Mouse (Mus musculus) A20 (cell line): ENCODE results near the gene Ddo.

ENCODE experiments used
- DNase-seq: peaks from one replicate; pipeline ENCODE4 v3.0.0-alpha.2; 2011; ENCODE audit warnings: low read depth, low spot score

The Ddo gene

DNA sequence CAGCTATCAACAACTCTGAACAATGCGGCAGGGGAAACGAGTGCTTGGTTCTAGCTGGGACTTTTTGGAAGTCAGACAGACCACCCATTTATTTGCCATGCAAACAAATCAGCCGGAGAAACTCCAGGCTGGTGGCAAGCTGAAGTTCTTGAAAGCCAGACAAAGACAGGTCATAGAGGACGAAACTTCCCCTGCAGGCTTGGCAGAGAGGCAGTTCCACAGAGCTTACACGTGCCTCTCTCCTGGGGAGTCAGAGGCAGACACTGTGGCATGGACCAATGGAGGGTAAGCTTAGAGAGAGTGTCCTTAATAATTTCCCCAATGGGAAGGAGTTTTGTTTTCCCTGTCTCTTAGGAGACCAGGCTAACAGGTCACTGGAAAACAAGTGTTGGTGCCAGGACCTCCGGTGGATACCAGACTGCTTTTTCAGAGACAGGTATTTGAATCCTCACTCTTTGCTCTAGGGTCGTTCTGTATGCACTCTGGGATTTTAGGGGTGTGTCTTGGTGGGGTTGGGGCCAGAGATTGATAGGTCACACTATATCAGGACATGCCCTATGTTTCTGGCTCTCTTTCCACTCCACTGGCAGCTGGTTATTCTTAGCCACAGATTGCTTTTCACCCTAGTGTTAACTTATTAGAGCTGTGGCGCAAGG, at the start of gene Ddo:
Gene Ddo (plus strand): TSS at position 356 of the 656 bp plus-strand sequence.
- DNase-seq: no peak

DNA sequence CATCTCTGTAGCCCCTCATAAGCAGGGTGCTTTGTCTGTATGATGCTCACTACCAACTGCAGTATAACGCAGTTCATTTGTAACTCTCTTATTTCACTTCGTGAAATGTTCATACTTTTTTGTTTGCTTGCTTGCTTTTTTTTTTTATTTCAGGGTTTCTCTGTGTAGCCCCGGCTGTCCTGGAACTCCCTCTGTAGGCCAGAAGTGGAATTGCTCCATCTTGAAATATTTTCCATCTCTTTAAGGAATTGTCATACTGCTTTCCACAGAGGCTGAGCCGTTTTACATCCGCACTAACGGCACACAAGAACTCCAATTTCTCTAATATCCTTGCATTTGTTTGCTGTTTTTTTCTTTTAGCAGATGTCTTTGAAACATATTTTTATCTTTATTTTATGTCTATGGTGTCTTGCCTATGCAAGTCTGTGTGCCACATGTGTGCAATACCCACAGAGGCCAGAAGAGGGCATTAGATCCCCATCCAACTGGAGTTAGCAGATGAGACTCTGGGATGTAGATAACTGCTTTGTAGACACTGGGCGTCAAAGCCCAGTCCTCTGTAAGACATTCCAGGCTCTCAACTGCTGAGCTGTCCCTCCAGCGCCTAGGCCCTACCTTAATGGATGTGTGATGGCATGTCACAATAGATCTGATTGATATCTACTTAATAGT, 46.1 kb upstream of the Ddo start:
- DNase-seq: peak; percentile 73

DNA sequence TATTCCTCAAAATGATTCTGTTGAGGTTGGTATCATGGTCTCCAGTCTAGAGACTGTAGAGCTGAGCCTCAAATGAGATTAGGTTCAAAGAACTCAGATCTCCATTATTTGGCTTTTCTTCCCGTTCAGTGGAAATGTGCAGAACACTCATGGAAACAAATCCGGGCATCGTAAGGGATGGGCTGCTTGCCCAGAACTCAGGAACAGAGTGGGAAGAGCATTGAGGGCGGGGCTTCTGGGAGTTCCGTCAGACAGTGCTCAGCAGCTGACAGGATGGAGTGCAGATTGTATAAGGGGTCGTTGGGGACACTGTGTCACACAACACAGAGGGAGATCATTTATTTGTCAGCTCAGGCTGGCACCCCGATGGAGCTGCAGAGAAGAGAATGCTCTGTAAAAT, 37.6 kb upstream of the Ddo start:
- no peak for DNase-seq

DNA sequence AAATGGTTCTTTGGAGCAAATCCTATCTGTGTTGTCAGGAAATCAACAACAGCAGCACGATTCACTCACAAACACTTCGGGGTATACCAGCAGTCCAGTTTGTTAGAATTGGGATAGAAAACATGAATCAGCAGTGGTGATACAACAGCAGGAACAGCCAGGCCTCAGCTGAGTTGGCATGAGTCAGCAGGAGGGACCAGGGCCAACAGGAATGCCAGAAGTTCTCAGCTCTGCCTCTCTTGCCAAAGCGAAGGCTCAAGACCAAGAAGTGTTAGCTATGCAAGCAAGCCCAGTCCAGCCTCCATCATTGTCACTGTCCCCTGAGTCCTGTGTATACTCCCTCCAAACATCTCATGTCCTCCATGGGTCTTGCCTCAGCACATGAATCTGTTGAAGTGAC, 32.6 kb upstream of the Ddo start:
- no peak for DNase-seq

DNA sequence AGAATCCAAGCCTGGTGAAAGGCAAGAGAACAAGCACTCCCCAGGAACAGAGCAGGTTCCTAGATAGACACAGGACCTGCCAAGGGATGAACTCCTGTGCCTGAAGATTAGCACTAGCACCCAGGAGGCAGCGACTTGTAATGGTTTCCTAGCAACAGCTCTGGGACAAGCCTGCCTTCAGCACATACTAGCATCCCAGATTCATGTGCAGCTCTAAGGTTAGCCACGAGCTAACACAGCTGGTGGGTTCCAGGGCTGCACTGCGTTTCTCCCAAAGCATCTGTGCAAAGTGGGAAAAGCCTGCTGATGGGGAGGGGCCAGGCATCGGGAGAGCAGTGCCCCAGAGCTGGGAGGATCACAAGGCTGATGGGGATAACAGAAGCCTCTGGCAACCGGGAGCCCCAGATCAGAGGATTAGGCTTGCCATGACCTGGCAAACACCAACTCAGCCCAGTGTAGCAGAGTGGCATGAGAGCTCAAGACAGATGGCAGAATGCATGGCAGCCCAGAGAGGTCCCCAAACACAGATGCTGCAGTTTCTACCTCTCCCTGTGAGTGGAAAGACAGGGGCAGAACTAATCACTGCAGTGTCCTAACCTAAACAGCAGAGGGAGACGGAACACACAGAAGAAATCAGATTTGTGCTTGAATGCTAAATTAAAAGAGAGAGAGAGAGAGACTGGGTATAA, 25.0 kb upstream of the Ddo start:
- no peak for DNase-seq

DNA sequence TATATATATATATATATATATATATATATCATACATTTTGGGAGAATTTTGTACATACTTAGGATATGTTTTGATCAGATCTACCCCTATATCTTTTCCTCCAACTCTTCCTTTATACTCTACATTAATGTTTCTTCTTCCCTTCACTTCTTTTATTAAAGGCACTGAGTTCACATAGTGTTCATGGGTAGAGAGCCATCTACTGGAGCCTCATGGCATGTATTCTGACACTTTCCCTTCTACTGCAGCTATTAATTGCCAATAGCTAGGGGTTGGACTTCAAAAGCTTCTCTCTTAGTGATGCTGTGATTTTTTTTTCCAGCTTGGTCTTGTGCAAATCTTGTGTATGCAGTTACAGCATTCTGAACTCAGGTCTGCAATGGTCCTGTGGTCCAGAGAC, 11.8 kb upstream of the Ddo start:
- DNase-seq: no peak

DNA sequence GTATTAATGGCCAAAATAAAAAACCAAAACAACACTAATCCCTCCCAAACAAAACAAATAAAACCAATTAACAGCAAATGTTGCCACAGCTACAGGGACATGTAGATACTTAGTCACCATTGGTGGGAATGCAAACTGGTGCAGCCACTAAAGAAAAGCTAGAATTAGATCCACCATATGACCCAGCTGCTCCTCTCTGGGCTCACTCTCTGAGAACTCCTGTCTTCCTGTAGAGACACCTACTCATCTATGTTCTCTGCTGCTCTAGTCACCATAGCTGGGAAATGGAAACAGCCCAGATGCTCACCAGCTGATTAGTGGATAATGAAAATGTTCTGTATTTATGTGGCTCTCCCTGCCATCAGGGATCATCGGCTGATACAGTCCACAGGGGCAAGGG, 10.1 kb upstream of the Ddo start:
- no peak for DNase-seq

DNA sequence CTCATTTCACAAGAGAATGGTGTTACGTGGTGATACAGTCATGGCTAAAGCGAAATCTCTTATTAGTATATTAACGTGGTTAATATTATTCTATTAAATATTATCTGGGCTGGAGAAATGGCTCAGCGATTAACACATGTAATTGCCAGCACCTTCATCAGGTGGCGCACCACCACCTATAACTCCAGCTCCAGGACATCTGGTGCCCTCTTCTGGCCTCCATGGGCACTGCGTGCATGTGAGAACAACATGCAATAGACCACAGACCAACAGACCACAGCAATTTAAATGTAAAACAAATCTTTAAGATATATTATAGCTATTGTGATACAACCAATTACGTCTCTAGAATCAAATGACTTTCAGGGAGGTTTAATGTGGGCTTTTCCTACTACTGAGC, 671 bp upstream of the Ddo start:
- DNase-seq: peak; percentile 76

DNA sequence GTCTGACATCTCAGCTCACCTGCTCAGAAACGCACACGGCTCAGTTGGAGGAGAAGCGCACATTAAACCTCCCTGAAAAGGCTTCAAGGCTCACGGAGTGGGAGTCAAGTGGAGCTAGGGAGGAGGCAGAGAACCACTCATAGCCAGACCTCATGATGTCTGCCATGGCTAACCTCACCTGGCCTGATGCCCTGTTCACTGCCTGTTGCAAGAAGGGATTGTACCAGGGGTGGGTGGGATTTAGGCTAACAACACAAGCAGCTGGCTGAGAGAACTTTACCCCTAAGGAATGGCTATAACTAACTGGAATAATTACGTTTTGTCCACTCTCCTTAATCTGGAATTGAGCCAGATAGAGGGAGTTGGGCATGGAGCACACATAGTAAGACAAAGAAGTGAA, 646 bp downstream of the Ddo start:
- no peak for DNase-seq

DNA sequence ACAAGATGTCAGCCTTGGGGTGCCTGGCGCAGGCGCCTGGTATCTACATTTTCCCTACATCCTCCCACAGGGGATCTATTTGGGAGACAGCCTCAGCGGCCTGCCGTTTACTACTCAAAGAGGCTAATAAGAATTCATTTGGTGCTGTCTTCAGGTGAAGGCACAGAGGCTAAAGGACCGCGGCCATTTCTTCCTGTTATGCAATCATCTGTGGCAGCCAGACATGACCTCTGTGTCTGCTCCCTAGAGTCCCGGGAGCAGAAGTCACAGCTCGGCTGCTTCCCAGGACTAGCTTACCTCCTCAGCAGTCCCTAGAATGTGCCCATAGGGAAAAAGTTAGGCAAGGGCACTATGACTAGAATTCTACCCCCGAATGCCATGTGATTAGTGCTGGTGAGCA, 1.1 kb downstream of the Ddo start:
- DNase-seq: no peak

DNA sequence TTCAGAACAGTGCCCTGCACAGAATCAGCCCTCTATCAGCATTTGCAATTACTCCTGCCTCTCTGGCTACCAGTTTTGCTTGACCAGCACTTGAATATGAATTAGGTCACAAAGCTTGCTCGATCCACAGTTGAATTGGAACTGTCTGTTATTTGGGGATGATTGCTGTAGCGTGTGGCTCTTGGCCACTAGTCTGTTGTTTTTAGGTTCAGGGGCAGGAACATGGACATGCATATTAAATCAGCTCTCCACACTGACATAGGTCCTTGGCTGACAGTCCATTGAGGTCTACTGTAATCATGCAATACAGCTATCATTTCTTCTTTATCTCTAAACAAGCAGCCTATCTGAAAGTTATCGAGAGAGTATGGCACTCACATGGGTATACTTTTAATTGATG, 2.3 kb downstream of the Ddo start:
- no peak for DNase-seq

DNA sequence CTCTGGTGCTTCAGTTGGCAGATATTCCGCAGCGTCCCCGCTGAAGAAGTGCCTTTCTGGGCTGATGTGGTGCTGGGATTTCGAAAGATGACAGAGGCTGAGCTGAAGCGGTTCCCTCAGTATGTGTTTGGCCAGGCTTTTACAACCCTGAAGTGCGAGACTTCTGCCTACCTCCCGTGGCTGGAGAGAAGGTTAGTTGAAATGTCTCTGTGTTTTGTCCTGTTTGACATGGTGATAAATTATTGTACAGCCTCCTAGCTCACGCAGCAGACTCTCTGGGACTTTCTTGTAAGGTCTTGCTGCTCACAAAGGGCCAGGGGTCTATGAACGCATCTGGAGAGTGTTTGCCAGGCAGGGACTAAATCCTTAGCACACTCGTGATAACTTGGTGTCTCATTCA, 7.5 kb downstream of the Ddo start:
- DNase-seq: no peak

DNA sequence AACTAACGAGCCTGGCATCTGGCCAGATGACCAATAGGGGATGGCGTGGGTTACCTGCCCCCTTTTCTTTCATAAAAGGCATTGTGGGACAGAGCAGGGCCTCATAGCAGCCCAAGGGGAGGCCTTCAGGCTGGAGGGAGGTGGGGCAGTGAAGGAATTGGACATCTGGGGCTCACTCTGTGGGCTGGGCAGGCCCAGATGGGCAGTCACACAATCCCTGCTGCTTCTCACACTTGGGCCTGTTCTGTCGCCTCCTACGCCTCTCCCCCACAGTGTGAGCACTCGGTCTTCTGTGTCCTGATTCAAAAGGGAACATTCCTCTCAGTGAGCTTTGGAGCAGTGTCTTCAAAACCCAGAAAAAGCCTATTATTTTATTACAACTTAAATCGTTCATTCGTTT, 8.5 kb downstream of the Ddo start:
- DNase-seq: no peak

DNA sequence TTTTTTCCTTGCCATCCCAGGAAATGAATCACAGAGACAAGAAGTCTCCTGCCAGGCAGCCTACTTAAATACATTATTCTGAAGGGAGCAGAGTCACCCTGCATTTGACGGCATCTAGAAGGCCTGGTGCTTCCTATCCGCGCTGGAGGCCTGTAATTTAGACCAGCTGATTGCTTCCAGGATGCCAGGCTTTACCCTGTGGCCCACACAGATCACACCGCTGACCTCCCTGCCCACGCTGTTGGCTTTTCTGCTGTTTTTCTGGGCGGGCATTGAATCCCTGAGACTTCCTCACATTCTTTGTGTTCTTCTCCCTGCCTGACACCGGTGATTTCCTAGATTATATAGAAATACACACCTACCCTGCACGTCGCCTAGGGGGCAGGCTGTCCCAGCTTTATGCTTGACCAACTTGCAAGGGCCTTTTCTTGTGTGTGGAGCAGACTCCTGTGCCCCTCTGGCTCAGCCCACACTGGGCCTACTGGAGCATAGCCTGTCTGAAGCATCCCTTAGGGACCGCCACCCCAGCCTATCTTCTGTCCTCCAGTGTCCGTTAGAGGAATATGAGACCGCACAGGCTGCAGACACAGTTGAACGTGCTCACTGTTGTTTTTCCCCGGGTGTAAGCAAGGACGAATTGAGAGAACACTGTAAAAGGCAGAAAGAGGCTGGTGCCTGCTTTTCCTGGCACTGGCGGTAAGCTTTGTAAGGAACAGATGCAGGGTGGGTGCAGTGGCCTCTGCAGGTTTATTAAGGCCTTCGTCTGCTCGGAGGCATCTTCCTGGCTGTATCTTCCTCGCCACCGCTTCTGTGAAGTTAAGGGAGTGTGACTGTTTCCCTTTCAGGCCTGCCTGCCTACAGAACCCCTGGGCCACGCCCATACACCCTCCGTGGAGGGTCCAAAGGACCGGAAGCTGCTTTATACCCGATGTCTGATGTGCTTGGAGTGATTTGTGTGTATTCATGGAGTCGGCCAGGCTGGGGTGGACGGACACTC, 9.3 kb downstream of the Ddo start:
- DNase-seq: no peak

DNA sequence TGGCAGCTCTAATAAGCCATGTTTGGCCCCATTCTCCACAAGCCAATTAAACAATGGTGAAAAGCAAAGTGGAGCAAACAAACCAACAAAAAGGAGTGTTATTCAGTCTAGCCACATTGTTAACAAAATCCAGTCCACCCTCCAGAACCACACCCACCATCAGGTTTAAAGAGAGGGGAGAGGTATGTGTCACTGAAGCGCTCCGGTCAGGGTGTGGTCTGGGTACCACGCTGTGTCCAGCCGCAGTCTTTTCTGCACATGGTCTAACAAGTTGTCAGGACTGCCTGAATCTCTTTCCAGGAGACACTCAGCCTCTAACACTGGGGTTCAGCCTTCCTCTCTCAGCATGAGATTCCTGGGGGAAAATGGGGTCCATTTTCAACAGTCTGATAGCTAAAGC, 10.6 kb downstream of the Ddo start:
- DNase-seq: no peak

DNA sequence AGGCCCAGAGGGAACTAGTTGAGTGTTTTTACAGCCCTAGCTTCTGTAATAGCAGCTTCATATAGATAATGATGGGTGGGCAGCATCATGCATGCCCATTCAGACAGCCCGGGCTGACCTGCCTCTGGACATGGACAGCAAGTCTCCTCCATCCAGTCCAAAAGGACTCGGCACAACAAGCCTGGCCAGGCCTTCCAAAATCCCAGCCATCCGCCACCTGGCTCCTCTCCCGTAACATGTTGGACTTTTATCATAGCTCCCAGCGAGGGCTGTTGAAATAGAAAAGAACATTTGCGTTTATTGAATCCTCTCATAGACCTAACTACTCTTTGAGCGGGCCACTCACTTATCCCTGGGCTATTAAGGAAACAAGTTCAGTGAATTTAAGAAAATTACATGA, 12.1 kb downstream of the Ddo start:
- DNase-seq: no peak

DNA sequence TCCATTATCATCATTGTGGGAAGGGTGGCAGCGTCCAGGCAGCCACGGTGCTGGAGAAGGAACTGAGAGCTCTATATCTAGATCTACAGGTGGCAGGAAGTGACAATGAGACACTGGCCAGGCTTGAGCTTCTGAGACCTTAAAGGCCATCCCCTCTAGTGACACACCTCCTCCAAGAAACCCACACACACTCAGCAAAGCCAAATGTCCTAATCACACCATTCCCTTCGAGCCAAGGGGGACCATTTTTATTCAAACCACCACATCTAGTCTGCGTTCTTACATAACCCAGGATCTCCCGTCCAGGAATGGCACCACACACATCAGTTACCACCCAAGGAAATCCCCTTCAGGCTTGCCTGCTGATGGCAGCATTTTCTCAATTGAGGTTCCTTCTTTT, 13.3 kb downstream of the Ddo start:
- DNase-seq: peak; percentile 70

DNA sequence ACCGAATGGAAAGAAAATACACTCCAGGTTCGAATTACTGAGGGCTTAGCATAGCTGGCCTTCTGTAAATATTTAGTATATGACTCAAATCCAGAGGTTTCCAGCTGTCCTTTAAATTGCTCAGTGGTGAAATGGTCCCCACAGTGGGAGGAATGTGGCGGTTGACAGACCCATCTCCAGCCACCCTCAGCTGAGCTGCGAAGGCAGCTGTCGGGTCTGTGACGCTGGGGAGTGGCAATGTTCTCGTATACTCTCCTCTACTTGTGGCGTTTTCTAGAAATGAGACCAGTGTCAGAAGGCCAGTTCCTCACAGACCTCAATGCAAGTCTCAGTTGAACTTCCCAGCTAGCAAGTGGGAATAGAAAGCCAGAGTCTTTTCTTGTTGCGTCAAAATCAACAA, 14.6 kb downstream of the Ddo start:
- no peak for DNase-seq

DNA sequence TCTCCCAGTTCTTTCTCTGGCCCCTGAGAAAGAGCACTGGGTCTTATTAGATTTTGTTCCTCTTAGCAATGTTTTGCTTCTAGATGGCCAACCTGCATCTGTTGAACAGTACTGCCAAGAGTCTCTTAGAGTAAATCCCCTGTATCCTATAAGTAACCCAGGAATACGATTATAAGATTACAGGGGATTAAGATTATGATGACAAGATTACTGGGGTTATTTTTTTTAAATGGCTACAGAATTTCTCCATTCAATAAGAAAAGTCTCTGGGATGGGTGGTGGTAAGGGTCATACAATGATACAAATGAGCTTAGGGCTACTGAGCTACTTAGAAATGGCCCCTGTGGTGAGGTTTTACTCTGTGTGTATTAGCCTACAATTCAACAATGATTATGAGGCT, 15.5 kb downstream of the Ddo start:
- DNase-seq: no peak

DNA sequence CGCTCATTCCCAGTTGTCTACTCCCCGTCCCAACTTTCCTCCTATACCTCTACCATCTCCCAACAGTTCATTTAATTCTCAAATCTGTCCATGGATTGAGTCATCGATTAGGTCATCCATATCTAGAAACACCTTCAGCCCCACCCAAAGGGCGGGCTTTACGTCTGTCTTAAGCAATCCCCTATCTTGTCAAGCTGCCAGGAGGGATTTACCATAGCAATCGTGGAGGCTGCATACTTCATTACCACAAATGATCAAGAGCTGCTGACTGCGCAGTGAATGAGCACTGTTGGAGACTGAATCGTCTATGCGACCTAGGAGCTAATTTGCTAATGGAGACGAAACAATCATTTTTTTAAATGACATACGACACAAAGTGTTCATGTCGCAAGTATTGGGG, 19.0 kb downstream of the Ddo start:
- no peak for DNase-seq

DNA sequence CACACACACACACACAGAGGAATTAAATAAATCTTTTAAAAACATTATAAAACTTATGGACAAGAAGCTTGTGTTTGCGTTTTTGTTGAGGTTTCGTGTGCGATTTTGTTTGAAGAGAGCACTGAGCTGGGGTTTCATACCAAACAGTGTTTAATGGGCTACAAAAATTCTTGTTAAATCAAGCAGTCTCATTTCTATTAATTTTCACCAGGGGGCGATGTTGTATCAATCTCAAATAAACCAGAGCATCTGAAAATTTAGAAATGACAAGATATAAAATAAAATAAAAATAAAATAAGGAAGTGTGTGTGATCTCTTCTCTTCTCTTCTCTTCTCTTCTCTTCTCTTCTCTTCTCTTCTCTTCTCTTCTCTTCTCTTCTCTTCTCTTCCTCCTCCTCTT, 19.8 kb downstream of the Ddo start:
- peak; percentile 42 for DNase-seq

DNA sequence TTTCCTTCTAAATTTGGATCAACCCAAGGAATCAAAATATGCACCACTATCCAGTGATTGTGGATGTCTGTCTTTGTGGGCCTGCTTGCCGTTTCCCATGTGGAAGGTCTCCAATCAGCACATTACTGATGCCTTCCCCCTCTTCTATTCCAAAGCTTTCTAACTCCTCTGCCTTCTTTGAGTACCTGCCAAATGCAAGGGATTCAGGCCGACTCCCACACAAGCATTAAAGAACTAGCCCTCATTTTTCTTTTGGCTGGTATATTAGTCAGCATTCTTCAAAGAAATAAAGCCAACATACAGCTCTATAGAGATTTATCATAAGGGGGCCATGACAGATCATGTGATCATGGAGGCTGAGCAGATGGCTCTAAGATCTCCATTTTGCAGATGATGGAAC, 21.9 kb downstream of the Ddo start:
- DNase-seq: no peak
